ENCODE assay signal across 26 mouse cellular contexts in the genomic region with DNA sequence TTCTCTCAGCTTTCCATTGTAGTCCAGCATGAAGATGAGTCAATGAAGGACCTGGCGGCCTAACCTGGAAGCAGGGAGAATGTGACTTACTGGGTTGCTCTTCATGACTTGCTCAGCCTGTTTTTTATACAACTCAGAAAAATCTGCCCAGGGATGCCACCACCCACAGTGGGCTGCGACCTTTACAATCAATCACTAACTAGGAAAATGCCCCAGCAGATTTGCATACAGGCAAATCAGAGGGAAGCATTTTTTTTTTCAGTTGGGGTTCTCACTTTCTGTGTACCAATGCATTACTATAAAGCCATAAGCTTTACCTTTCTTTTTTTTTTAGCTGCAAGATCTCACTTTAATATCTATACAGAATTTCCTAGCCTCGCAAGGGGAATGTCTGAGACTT.
DNase-seq lines count a peak whose midpoint lies in the region; ATAC-seq and TF ChIP-seq lines count a peak whose summit lies in the region.
"Had no signal": no experiment of that assay in that cellular context is flagged by ENCODE, and none has a peak within 500 bp of the region (broad histone marks: within the 10 kb centered on the region; RNA-seq: fewer than 3 reads in every experiment).

No protein-coding gene starts in this region.

- no peak for TF ChIP-seq RAD21 in CH12.LX (IDR thresholded peaks at IDR 0.05; ENCODE audit: low read depth, low read length)

- in situ Hi-C loops in CH12.LX (cut with MboI; ENCODE audit: low pct_ligation_motif_present, low pct_unique_long_range_greater_than_20kb, low sequenced_read_pairs) = no loop called here

- H3K36me3 ChIP-seq in CH12.LX (replicated peaks in 1 of 2; ENCODE audit: control insufficient read depth in 1 of 2, insufficient read depth in 1 of 2, low read length in 1 of 2) = no peaks in the 10 kb centered on the region
- H3K36me3 ChIP-seq in kidney, embryonic 16.5 days (ENCODE audit: insufficient read depth, low read length) = no peaks in the 10 kb centered on the region
- H3K36me3 ChIP-seq: embryonic facial prominence, embryonic 13.5 days; embryonic facial prominence, embryonic 15.5 days; forebrain, embryonic 10.5 days; forebrain, embryonic 12.5 days; G1E had no signal

- no peak for TF ChIP-seq EP300 in CH12.LX (IDR thresholded peaks at IDR 0.05; ENCODE audit: low read length)

- H3K4me3 ChIP-seq in CH12.LX (replicated peaks in 1 of 3; ENCODE audit: low read depth in 2 of 3, low read length in 2 of 3, poor library complexity in 1 of 3) = no peak overlapping the region
- no peak overlapping the region for H3K4me3 ChIP-seq in kidney, embryonic 16.5 days (ENCODE audit: low read length)
- no peak overlapping the region for H3K4me3 ChIP-seq in gastrocnemius, adult 2 months
- H3K4me3 ChIP-seq: embryonic facial prominence, embryonic 13.5 days; embryonic facial prominence, embryonic 15.5 days; erythroblast, embryonic 14.5 days; forebrain, embryonic 10.5 days; forebrain, embryonic 12.5 days had no signal

- H3K4me1 ChIP-seq in CH12.LX (ENCODE audit: control insufficient read depth in 1 of 2, insufficient read depth in 2 of 2) = peaks cover 0 to 8% of the 10 kb centered on the region in 2 experiments; a peak in 2 of 4 replicates
- H3K4me1 ChIP-seq in kidney, embryonic 16.5 days (ENCODE audit: insufficient read depth, low read length) = no peaks in the 10 kb centered on the region
- H3K4me1 ChIP-seq: embryonic facial prominence, embryonic 13.5 days; embryonic facial prominence, embryonic 15.5 days; forebrain, embryonic 10.5 days; forebrain, embryonic 12.5 days had no signal

- intact Hi-C loops in gastrocnemius, adult 2 months (cut with DNase I) = no loop called here

- TF ChIP-seq POLR2A in CH12.LX (IDR thresholded peaks at IDR 0.05; ENCODE audit: low read depth, low read length) = no peak

- no peak for TF ChIP-seq CTCF in CH12.LX (conservative IDR thresholded peaks at IDR 0.05 in 1 of 2, IDR thresholded peaks at IDR 0.05 in 1 of 2; ENCODE audit: low read depth in 2 of 2, low read length in 2 of 2)
- TF ChIP-seq CTCF in gastrocnemius, adult 2 months (IDR thresholded peaks at IDR 0.05) = no peak

- peak; percentile 6 for DNase-seq in kidney, adult 11 months
- DNase-seq in kidney, postnatal 10 days = no peak
- DNase-seq in kidney, adult 9 months = peak; percentile 53
- DNase-seq in kidney, postnatal 14 days = no peak
- peak; percentile 22 for DNase-seq in CH12.LX (ENCODE audit: extremely low read depth)
- no peak for DNase-seq in cerebellum, postnatal 14 days
- DNase-seq in gastrocnemius, adult 2 months = no peak
- DNase-seq: adrenal gland, adult 8-10 months; adrenal gland, postnatal 14 days; cerebellum, adult 11-12 months; cerebellum, adult 2 months; cerebellum, adult 9-10 months; cerebellum, postnatal 10 days; cerebellum, postnatal 36 days; embryo, embryonic 11 days had no signal

- no peaks in the 10 kb centered on the region for H3K27me3 ChIP-seq in CH12.LX (replicated peaks)
- H3K27me3 ChIP-seq in kidney, embryonic 16.5 days (ENCODE audit: insufficient read depth, low read length) = no peaks in the 10 kb centered on the region
- H3K27me3 ChIP-seq: embryonic facial prominence, embryonic 13.5 days; embryonic facial prominence, embryonic 15.5 days; forebrain, embryonic 12.5 days; Patski had no signal

- no peaks in the 10 kb centered on the region for H3K79me2 ChIP-seq in CH12.LX (replicated peaks; ENCODE audit: control insufficient read depth, extremely low read depth, insufficient read depth, poor library complexity, severe bottlenecking)

- dilution Hi-C loops in CH12.LX (cut with MboI; ENCODE audit: extremely low pct_ligation_motif_present, extremely low pct_unique_long_range_greater_than_20kb, low sequenced_read_pairs) = no loop called here

- no peak overlapping the region for H3K4me2 ChIP-seq in CH12.LX (ENCODE audit: insufficient read depth, low read depth, poor library complexity, severe bottlenecking)
- H3K4me2 ChIP-seq in kidney, embryonic 16.5 days (replicated peaks; ENCODE audit: low read depth, low read length) = no peak overlapping the region
- H3K4me2 ChIP-seq: embryonic facial prominence, embryonic 13.5 days; embryonic facial prominence, embryonic 15.5 days; forebrain, embryonic 12.5 days had no signal

- H3K9ac ChIP-seq in CH12.LX (ENCODE audit: insufficient read depth, low read depth) = no peak overlapping the region
- no peak overlapping the region for H3K9ac ChIP-seq in kidney, embryonic 16.5 days (replicated peaks; ENCODE audit: low read length)
- H3K9ac ChIP-seq: embryonic facial prominence, embryonic 13.5 days; embryonic facial prominence, embryonic 15.5 days; forebrain, embryonic 12.5 days had no signal

- no peak overlapping the region for H3K27ac ChIP-seq in CH12.LX (ENCODE audit: insufficient read depth, low read depth)
- H3K27ac ChIP-seq in kidney, embryonic 16.5 days (ENCODE audit: low read length) = 0 out of 2 replicates have a peak overlapping the region, but pooled peaks have one; percentile 14
- H3K27ac ChIP-seq in gastrocnemius, adult 2 months = no peak overlapping the region
- H3K27ac ChIP-seq: embryonic facial prominence, embryonic 13.5 days; embryonic facial prominence, embryonic 15.5 days; forebrain, embryonic 10.5 days; forebrain, embryonic 12.5 days had no signal

- WGBS in kidney, embryonic 16.5 days = 77% methylated on average over 3 of the region's 3 CpGs

- no peaks in the 10 kb centered on the region for H3K9me3 ChIP-seq in CH12.LX (replicated peaks; ENCODE audit: low read length)
- H3K9me3 ChIP-seq in kidney, embryonic 16.5 days (ENCODE audit: low read length) = no peaks in the 10 kb centered on the region
- H3K9me3 ChIP-seq: embryonic facial prominence, embryonic 13.5 days; embryonic facial prominence, embryonic 15.5 days; forebrain, embryonic 10.5 days; forebrain, embryonic 12.5 days; G1E had no signal

- ATAC-seq in kidney, embryonic 16.5 days (ENCODE audit: low FRiP score, low TSS enrichment) = no peak
- ATAC-seq: activated CD4-positive, CD25-positive, alpha-beta regulatory T cell, adult 4 months; forebrain, embryonic 14.5 days; forebrain, embryonic 16.5 days had no signal

TF ChIP-seq in CH12.LX, 34 proteins besides CTCF, POLR2A, EP300 and RAD21:
- no peak for TF ChIP-seq RCOR1 (conservative IDR thresholded peaks at IDR 0.05; ENCODE audit: low read depth, low read length)
- peak; percentile 74 for TF ChIP-seq ZNF384 (IDR thresholded peaks at IDR 0.05; ENCODE audit: low read depth, low read length)
- no peak for TF ChIP-seq CHD2 (IDR thresholded peaks at IDR 0.05; ENCODE audit: low read length)
- no peak for TF ChIP-seq GABPA (IDR thresholded peaks at IDR 0.05; ENCODE audit: insufficient replicate concordance, low read depth, low read length)
TF ChIP-seq in CH12.LX: peak in this region for 1.

Comparison
In these comparisons a context has a peak if more than half of its experiments do, and no peak if none do; other contexts are left out.
1. DNase-seq: peak in kidney, adult 11 months (single experiment), kidney, adult 9 months (single experiment) and CH12.LX (single experiment); none in kidney, postnatal 10 days (single experiment), kidney, postnatal 14 days (single experiment), cerebellum, postnatal 14 days (0 of 2) and gastrocnemius, adult 2 months (single experiment).